Mouse (Mus musculus): ENCODE measurements around the gene Atp6v1b1.
A peak's percentile ranks its signal among the peaks of the same experiment; 100 is the strongest.

Atp6v1b1 gene

GRCm38 (mm10) chr6:83715461-83716196, 27.2 kb upstream of the Atp6v1b1 start:
- DNase-seq (ENCODE audit: low read depth, low spot score), result no peak

GRCm38 (mm10) chr6:83717026-83717425, 25.8 kb upstream of the Atp6v1b1 start:
- DNase-seq (ENCODE audit: low read depth, low spot score), result no peak

- DNase-seq (ENCODE audit: low read depth, low spot score), result no peak
These were observed 20.3 kb upstream of the Atp6v1b1 start for GRCm38 (mm10) chr6:83722526-83722925.

- no peak for DNase-seq (ENCODE audit: low read depth, low spot score)
These were observed 15.6 kb upstream of the Atp6v1b1 start for GRCm38 (mm10) chr6:83727178-83727577.

- no peak for DNase-seq (ENCODE audit: low read depth, low spot score)
These were observed 14.3 kb upstream of the Atp6v1b1 start for GRCm38 (mm10) chr6:83728488-83728887.

GRCm38 (mm10) chr6:83729350-83729970, 13.3 kb upstream of the Atp6v1b1 start:
- DNase-seq (ENCODE audit: low read depth, low spot score), result no peak

- peak; percentile 64 for DNase-seq (ENCODE audit: low read depth, low spot score)
These were observed 11.7 kb upstream of the Atp6v1b1 start for GRCm38 (mm10) chr6:83731128-83731527.

GRCm38 (mm10) chr6:83737311-83737710, 5.5 kb upstream of the Atp6v1b1 start:
- no peak for DNase-seq (ENCODE audit: low read depth, low spot score)

- DNase-seq (ENCODE audit: low read depth, low spot score), result no peak
These were observed 4.2 kb upstream of the Atp6v1b1 start for GRCm38 (mm10) chr6:83738596-83738995.

GRCm38 (mm10) chr6:83743212-83743611, 422 bp downstream of the Atp6v1b1 start:
- DNase-seq (ENCODE audit: low read depth, low spot score), result no peak

- no peak for DNase-seq (ENCODE audit: low read depth, low spot score)
These were observed 1.3 kb downstream of the Atp6v1b1 start for GRCm38 (mm10) chr6:83744126-83744525.

- no peak for DNase-seq (ENCODE audit: low read depth, low spot score)
These were observed 1.8 kb downstream of the Atp6v1b1 start for GRCm38 (mm10) chr6:83744557-83744956.

GRCm38 (mm10) chr6:83745466-83745865, 2.7 kb downstream of the Atp6v1b1 start:
- DNase-seq (ENCODE audit: low read depth, low spot score), result no peak

- no peak for DNase-seq (ENCODE audit: low read depth, low spot score)
These were observed 6.5 kb downstream of the Atp6v1b1 start for GRCm38 (mm10) chr6:83749286-83749685.

GRCm38 (mm10) chr6:83750171-83750684, 7.4 kb downstream of the Atp6v1b1 start:
- peak; percentile 46 for DNase-seq (ENCODE audit: low read depth, low spot score)

GRCm38 (mm10) chr6:83756051-83756450, 13.3 kb downstream of the Atp6v1b1 start:
- no peak for DNase-seq (ENCODE audit: low read depth, low spot score)

GRCm38 (mm10) chr6:83762344-83762743, 19.6 kb downstream of the Atp6v1b1 start, which contains the start of gene Ankrd53:
Gene Ankrd53, plus strand, starts transcription at chr6:83762644.
- DNase-seq (ENCODE audit: low read depth, low spot score), result no peak

- DNase-seq (ENCODE audit: low read depth, low spot score), result no peak
These were observed 20.2 kb downstream of the Atp6v1b1 start for GRCm38 (mm10) chr6:83762880-83763431.

GRCm38 (mm10) chr6:83766982-83767381, 24.2 kb downstream of the Atp6v1b1 start:
- no peak for DNase-seq (ENCODE audit: low read depth, low spot score)

GRCm38 (mm10) chr6:83768485-83768884, 25.7 kb downstream of the Atp6v1b1 start:
- DNase-seq (ENCODE audit: low read depth, low spot score), result no peak

- no peak for DNase-seq (ENCODE audit: low read depth, low spot score)
These were observed 31.3 kb downstream of the Atp6v1b1 start for GRCm38 (mm10) chr6:83774126-83774525.

- DNase-seq (ENCODE audit: low read depth, low spot score), result no peak
These were observed 32.2 kb downstream of the Atp6v1b1 start for GRCm38 (mm10) chr6:83774781-83775563.
